Mouse (Mus musculus) heart, postnatal 4 days (tissue): Measurements from ENCODE around the gene Actr1a. TPM values are rescaled to one million over a fixed set of nuclear protein-coding genes. Genes with fewer than 3 reads are reported as not detected.

ENCODE experiments used
- DNase-seq: peaks from one replicate; pipeline ENCODE4 v3.0.0; 2021
- total RNA-seq, 2 experiments: library from RNA; stranded (reverse); gene quantifications; 2 replicates each; pipeline ENCODE4 v1.2.3; 2021

The Actr1a gene
- total RNA-seq, 2 experiments from 2014 or later = 126 to 130 TPM

GRCm38 (mm10) chr19:46350168-46350932 lies 45.2 kb downstream of the Actr1a start, which contains the start of gene 2310034G01Rik:
2310034G01Rik (minus strand) TSS chr19:46350302.
- DNase-seq = no peak

GRCm38 (mm10) chr19:46349550-46349949 lies 46.0 kb downstream of the Actr1a start:
- no peak for DNase-seq

GRCm38 (mm10) chr19:46348761-46349458 lies 46.6 kb downstream of the Actr1a start:
- DNase-seq = peak; percentile 78

- DNase-seq = no peak
These were observed 47.4 kb downstream of the Actr1a start for GRCm38 (mm10) chr19:46347936-46348668.

- no peak for DNase-seq
These were observed 48.4 kb downstream of the Actr1a start for GRCm38 (mm10) chr19:46347146-46347545.

- no peak for DNase-seq
These were observed 50.7 kb downstream of the Actr1a start for GRCm38 (mm10) chr19:46344710-46345419.

GRCm38 (mm10) chr19:46339287-46339971 lies 56.1 kb downstream of the Actr1a start:
- DNase-seq = peak; percentile 76

GRCm38 (mm10) chr19:46338942-46339286 lies 56.6 kb downstream of the Actr1a start:
- no peak for DNase-seq

- DNase-seq = peak; percentile 98
These were observed 57.1 kb downstream of the Actr1a start, which contains the start of gene Cuedc2 for GRCm38 (mm10) chr19:46338331-46338936. Cuedc2 (minus strand) TSS chr19:46338702.

- no peak for DNase-seq
These were observed 57.7 kb downstream of the Actr1a start for GRCm38 (mm10) chr19:46337719-46338330.

- no peak for DNase-seq
These were observed 61.6 kb downstream of the Actr1a start for GRCm38 (mm10) chr19:46333906-46334305.

- no peak for DNase-seq
These were observed 62.7 kb downstream of the Actr1a start for GRCm38 (mm10) chr19:46332721-46333339.

- no peak for DNase-seq
These were observed 63.6 kb downstream of the Actr1a start for GRCm38 (mm10) chr19:46331936-46332335.

- no peak for DNase-seq
These were observed 64.2 kb downstream of the Actr1a start for GRCm38 (mm10) chr19:46331326-46331725.

GRCm38 (mm10) chr19:46330696-46331095 lies 64.9 kb downstream of the Actr1a start:
- DNase-seq = no peak

- peak; percentile 89 for DNase-seq
These were observed 65.6 kb downstream of the Actr1a start for GRCm38 (mm10) chr19:46329951-46330350.

- DNase-seq = no peak
These were observed 66.4 kb downstream of the Actr1a start for GRCm38 (mm10) chr19:46329031-46329641.

GRCm38 (mm10) chr19:46328081-46329030 lies 67.2 kb downstream of the Actr1a start, which contains the start of gene Fbxl15:
Fbxl15 (plus strand) TSS chr19:46328184.
- peak; percentile 95 for DNase-seq
